Mouse (Mus musculus) spleen, adult 2 months (tissue): ENCODE data around the gene Lrrn4cl. TPM values are rescaled to one million over a fixed set of nuclear protein-coding genes. Genes with fewer than 3 reads are reported as not detected.
A peak's percentile ranks its signal among the peaks of the same experiment; 100 is the strongest.

Experiments used
- DNase-seq, 2 experiments: peaks; one replicate each; pipeline versions ENCODE4 v3.0.0 to v3.0.0-alpha.2; 2012 to 2021; ENCODE audit warnings: low spot score in 2 of 2, low read depth in 1 of 2
- H3K27ac ChIP-seq: fragments of 200-500 bp; 2 replicates; pipeline ENCODE4 v1.5.1; 2012; ENCODE audit warnings: low read length, inconsistent platforms; ENCODE audit not compliant: insufficient read depth
- H3K27me3 ChIP-seq: fragments of 200-500 bp; 2 replicates; pipeline ENCODE4 v1.6.1; 2012; ENCODE audit warnings: mild to moderate bottlenecking, moderate library complexity, low read length, inconsistent platforms; ENCODE audit not compliant: control insufficient read depth, insufficient read depth
- H3K36me3 ChIP-seq: fragments of 200-500 bp; 2 replicates; pipeline ENCODE4 v1.6.1; 2012; ENCODE audit warnings: mild to moderate bottlenecking, low read length, inconsistent platforms; ENCODE audit not compliant: control insufficient read depth, insufficient read depth
- H3K4me1 ChIP-seq: fragments of 200-500 bp; 2 replicates; pipeline ENCODE4 v1.6.1; 2011; ENCODE audit warnings: inconsistent platforms; ENCODE audit not compliant: control insufficient read depth, insufficient read depth, insufficient read length
- H3K4me3 ChIP-seq: fragments of 200-500 bp; 2 replicates; pipeline ENCODE4 v1.5.1; 2011; ENCODE audit warnings: mild to moderate bottlenecking, inconsistent platforms; ENCODE audit not compliant: insufficient read depth, insufficient read length; ENCODE audit errors: extremely low read depth
- CTCF ChIP-seq: fragments of 200-500 bp; IDR thresholded peaks from 2 replicates; pipeline ENCODE4 v1.5.1; 2011; ENCODE audit warnings: mild to moderate bottlenecking, inconsistent platforms; ENCODE audit not compliant: insufficient read depth, insufficient read length, insufficient replicate concordance; ENCODE audit errors: extremely low read depth
- POLR2A ChIP-seq: fragments of 200-500 bp; IDR thresholded peaks from 2 replicates; pipeline ENCODE4 v1.6.1; 2011; ENCODE audit warnings: low read depth, low read length, inconsistent platforms
- WGBS: fragments of 180-500 bp; shearing (Covaris S2); methylation state at CpG from one replicate; pipeline ENCODE4 v1.1.7; 2018; 5-methylcytosine and 5-hydroxymethylcytosine counted together
- polyA plus RNA-seq: library from polyadenylated mRNA; depleted of rRNA; stranded (reverse); fragments of >200 nt; gene quantifications from 2 replicates; pipeline ENCODE4 v1.2.3, GENCODE M21; 2012

Gene Lrrn4cl
- polyA plus RNA-seq, 1 experiment, result 0.23 TPM

DNA sequence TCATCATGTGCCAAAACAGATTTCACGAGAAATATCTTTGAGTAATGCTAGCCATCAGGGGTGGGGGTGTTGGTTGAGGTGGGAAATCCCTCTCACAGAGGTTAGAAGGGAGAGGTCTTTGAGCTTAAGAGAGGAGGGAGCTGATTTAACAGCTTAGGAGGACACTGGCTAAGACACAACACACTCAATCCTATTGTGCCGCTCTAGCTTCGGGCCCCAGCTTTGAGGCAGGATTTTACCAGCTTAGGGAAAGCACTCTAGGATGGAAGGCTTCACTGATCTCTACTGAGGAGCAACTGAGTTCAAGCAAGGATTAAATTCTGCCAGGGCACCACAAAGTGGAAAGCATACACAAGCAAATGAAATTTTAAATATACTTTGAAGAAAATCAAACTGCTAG, 33.6 kb upstream of the Lrrn4cl start:
- DNase-seq, result no peak
- Histone ChIP-seq H3K27ac (no peak overlapping the region), H3K36me3 (peaks cover 13% of the 10 kb centered on the region; the same call in 1 of the 2 replicates), H3K4me3 (no peak overlapping the region), H3K27me3 (no peaks in the 10 kb centered on the region), H3K4me1 (peaks cover 5% of the 10 kb centered on the region)
- 77% methylated on average over 3 of the region's 3 CpGs for WGBS
- TF ChIP-seq POLR2A (no peak), CTCF (no peak)

DNA sequence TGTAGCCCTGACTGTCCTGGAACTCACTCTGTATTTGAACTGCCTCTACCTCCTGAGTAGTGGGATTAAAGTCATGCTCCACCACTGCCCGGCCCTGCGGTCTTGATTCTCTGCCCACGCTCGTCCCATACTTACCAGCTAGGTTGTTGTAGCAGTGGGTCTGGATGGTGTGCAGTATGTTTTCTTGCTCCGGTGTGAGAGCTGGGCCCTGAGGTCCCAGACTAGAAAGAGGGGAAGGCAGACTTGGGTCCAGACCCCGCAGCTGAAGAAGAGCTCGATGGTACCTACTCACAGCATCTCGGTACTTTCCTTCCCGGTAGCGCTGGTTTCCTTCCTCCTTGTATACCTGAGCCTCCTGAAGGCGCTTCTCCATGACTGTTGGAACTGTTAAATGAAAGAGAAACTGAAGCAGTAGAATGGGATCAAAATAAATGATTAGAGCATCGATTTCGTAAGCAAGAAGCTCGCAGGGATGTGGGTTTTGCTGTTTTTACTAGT, 32.2 kb upstream of the Lrrn4cl start:
- H3K4me3 ChIP-seq, result peak overlapping the region; percentile 78
- H3K4me1 ChIP-seq, result peaks cover 7% of the 10 kb centered on the region
- peaks cover 14% of the 10 kb centered on the region for H3K36me3 ChIP-seq
- H3K27me3 ChIP-seq, result no peaks in the 10 kb centered on the region
- TF ChIP-seq POLR2A (no peak), CTCF (no peak)
- DNase-seq, result no peak
- peak overlapping the region; percentile 97 for H3K27ac ChIP-seq
- 11% methylated on average over 14 of the region's 14 CpGs for WGBS

DNA sequence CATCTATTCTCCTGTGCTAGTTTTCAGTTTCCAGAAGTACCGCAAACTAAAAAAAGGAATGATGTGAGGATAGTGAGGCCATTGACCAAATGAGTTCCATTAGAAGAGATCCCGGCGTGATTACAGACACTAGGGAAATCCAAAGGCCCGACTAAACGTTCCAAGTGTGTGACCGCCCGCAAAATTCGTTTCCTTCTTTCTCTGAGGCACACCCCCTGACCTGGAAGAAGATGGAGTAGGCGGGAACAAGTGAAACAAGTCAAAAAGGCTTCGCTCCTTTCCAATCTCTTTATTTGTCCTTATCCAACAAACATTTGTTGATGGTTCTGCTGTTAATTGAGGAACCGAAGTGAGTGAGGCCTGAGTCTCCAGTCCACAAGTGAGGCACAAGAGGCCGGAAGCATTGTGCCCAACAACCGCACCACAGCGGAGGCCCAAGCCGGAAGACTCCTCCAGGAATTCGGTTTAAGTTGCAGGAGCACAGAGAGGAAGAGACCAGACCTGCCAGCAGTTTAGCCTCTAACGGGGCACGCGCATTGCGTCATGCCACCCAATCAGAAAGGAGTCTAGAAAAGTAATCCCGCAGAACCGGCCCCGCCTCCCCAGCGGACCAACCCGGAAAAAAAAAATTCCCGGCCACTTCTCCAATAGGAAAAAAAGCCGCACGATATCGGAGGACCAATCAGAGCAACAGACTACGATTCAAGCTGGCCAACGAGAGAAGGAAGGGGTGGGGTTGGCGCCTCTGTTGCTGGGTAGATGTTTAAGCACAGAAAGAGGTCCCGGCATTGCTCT, 31.6 kb upstream of the Lrrn4cl start, which contains the start of gene Ttc9c:
Gene Ttc9c, minus strand, starts transcription at position 533 of the 795 bp plus-strand sequence.
- Histone ChIP-seq H3K4me1 (peaks cover 7% of the 10 kb centered on the region), H3K4me3 (peak within 1 kb of the TSS; percentile 91), H3K27me3 (no peaks in the 10 kb centered on the region), H3K36me3 (peaks cover 14% of the 10 kb centered on the region), H3K27ac (peak within 1 kb of the TSS; percentile 98)
- peak; percentile 90 to 93 for DNase-seq
- under 1% methylated on average over 33 of the region's 33 CpGs for WGBS
- TF ChIP-seq CTCF (no peak), POLR2A (peak; percentile 57)

DNA sequence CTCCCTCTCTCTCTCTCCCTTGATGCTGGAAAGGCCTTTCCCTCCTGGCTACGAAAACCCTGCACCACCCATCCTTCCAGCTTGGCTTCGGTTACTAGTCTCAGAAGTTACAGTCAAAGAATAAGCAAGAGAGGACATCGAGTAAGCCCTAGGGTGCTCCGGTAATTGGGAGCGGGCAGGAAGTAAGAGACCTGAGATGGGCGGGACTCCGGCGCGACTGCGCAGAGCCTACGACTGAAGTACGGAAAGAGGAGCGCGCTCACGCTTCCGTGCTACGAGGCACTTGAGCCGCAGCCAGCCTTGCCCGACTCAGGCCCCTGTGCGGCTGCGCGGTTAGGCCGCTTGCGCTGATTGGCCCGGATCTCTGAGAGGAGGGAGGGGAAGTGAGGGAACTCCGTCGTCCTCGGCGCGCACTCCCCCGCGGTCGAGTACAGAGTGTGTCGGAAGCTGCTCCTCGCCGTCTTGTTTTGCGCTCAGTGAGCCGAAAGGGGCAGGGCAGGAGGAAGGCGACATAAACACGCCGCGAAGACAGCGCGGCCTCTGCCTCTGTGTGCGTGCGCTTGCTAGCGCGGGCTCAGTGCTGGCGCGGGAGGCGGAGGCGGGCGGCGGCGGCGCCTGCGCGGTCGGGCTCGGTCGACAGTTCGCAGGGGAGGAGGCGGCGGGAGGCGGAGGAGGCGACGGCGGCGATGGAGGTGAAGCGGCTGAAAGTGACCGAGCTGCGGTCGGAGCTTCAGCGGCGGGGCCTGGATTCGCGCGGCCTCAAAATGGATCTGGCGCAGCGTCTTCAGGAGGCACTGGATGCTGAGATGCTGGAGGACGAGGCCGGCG, 30.8 kb upstream of the Lrrn4cl start, which contains the start of gene Hnrnpul2:
Gene Hnrnpul2, plus strand, starts transcription at position 415 of the 828 bp plus-strand sequence.
- DNase-seq, result peak; percentile 99
- Histone ChIP-seq H3K27me3 (no peaks in the 10 kb centered on the region), H3K27ac (peak within 1 kb of the TSS; percentile 98), H3K4me3 (peak within 1 kb of the TSS; percentile 91), H3K36me3 (peaks cover 18% of the 10 kb centered on the region), H3K4me1 (peaks cover 7% of the 10 kb centered on the region)
- under 1% methylated on average over 83 of the region's 83 CpGs for WGBS
- TF ChIP-seq CTCF (no peak), POLR2A (peak; percentile 94)

DNA sequence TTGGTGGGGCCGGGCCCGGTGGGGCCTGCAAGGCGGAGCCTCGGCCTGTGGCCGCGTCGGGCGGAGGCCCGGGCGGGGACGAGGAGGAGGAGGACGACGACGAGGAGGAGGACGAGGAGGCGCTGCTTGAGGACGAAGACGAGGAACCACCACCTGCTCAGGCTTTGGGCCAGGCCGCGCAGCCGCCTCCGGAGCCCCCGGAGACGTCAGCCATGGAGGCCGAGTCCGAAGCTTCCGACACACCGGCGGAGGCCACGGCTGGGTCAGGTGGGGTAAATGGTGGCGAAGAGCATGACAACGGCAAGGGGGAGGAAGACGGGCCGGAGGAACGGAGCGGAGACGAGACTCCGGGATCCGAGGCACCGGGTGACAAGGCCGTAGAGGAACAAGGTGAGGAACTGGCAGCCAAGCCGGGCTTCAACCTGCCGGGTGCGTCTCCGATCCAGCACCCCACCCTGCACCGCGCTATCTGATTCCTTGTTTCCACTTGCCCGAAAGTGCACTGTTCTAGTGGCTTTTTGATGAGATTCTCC, 30.1 kb upstream of the Lrrn4cl start:
- peak overlapping the region; percentile 91 for H3K4me3 ChIP-seq
- peaks cover 24% of the 10 kb centered on the region for H3K36me3 ChIP-seq
- no peak for TF ChIP-seq POLR2A
- no peak for TF ChIP-seq CTCF
- DNase-seq, result no peak
- no peaks in the 10 kb centered on the region for H3K27me3 ChIP-seq
- peaks cover 7% of the 10 kb centered on the region for H3K4me1 ChIP-seq
- peak overlapping the region; percentile 98 for H3K27ac ChIP-seq
- WGBS, result under 1% methylated on average over 47 of the region's 48 CpGs

DNA sequence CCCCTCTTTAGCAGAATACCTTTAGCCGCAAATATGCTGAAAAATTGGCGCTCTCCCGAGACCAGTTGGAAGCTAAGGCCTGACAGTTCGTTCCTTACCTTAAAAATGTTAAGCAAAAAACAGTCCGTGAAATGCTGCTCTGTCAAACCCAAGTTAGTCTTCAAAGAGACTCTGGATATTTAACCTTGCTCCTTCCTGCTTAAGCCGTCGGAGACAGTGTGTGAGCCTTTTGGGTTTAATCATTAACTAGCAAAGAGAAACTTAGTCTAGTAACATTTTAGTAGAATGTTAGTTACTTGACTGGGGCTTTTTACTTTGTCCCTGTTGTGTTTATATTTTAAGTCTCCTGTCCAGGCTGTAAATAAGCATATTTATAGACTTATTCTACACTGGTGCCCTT, 29.4 kb upstream of the Lrrn4cl start:
- H3K36me3 ChIP-seq, result peaks cover 27% of the 10 kb centered on the region
- H3K4me1 ChIP-seq, result peaks cover 7% of the 10 kb centered on the region
- H3K27ac ChIP-seq, result peak overlapping the region; percentile 98
- no peaks in the 10 kb centered on the region for H3K27me3 ChIP-seq
- WGBS, result under 1% methylated on average over 7 of the region's 7 CpGs
- peak overlapping the region; percentile 91 for H3K4me3 ChIP-seq
- DNase-seq, result no peak
- no peak for TF ChIP-seq POLR2A
- TF ChIP-seq CTCF, result no peak
